Comparison of ENCODE assay signal across 27 mouse cellular contexts in the genomic region with DNA sequence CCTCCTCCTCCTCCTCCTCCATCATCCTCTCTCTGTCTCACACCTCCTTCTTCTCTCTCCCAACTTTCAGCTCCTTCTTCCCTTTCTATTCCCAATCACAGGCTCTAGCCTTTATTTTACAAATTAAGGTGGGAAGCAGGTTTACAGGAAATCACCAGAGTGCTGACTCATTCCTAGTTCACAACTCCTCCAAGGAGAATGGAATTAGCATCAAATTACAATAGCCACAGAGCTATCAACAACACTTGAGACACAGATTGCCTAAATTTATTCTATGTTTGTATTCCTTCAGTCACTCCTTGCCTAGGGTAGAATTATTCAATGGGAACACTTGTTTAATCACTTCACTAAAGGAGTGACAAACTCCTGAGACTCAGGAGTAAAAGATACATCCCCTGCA.
"Had no signal": no experiment of that assay in that cellular context is flagged by ENCODE, and none has a peak within 500 bp of the region (broad histone marks: within the 10 kb centered on the region; RNA-seq: fewer than 3 reads in every experiment).

No protein-coding gene starts in this region.

- DNase-seq: gastrocnemius, postnatal 14 days; gastrocnemius, postnatal 36 days; heart, adult 11 months; heart, adult 2 months; heart, postnatal 14 days; heart, postnatal 36 days; kidney, adult 11 months; kidney, adult 2 months; kidney, adult 9 months; kidney, postnatal 14 days; kidney, postnatal 36 days; layer of hippocampus, adult 9-11 months; layer of hippocampus, postnatal 36 days; left cerebral cortex, postnatal 4 days had no signal

- H3K4me2 ChIP-seq: heart, embryonic 11.5 days; heart, embryonic 13.5 days; heart, embryonic 15.5 days; hindbrain, embryonic 13.5 days; hindbrain, embryonic 15.5 days; kidney, embryonic 15.5 days; limb, embryonic 13.5 days; limb, embryonic 15.5 days; liver, embryonic 12.5 days had no signal

- ATAC-seq: hindbrain, postnatal 0 days; intestine, embryonic 16.5 days; liver, embryonic 12.5 days had no signal

- H3K4me1 ChIP-seq: heart, embryonic 13.5 days; heart, embryonic 15.5 days; hindbrain, embryonic 13.5 days; hindbrain, embryonic 15.5 days; kidney, embryonic 15.5 days; limb, embryonic 13.5 days; limb, embryonic 15.5 days; liver, embryonic 12.5 days had no signal

- H3K27me3 ChIP-seq: heart, embryonic 13.5 days; heart, embryonic 15.5 days; hindbrain, embryonic 13.5 days; hindbrain, embryonic 15.5 days; kidney, embryonic 15.5 days; limb, embryonic 13.5 days; limb, embryonic 15.5 days; liver, embryonic 12.5 days had no signal

- H3K4me3 ChIP-seq: heart, adult 2 months; heart, embryonic 13.5 days; heart, embryonic 15.5 days; hindbrain, embryonic 13.5 days; hindbrain, embryonic 15.5 days; kidney, embryonic 15.5 days; limb, embryonic 13.5 days; limb, embryonic 15.5 days; liver, embryonic 12.5 days had no signal

- H3K9me3 ChIP-seq: kidney, embryonic 15.5 days; liver, embryonic 12.5 days had no signal

- H3K36me3 ChIP-seq: heart, embryonic 13.5 days; heart, embryonic 15.5 days; hindbrain, embryonic 13.5 days; hindbrain, embryonic 15.5 days; kidney, embryonic 15.5 days; limb, embryonic 13.5 days; limb, embryonic 15.5 days; liver, embryonic 12.5 days had no signal

- H3K9ac ChIP-seq: heart, embryonic 13.5 days; heart, embryonic 15.5 days; hindbrain, embryonic 13.5 days; hindbrain, embryonic 15.5 days; kidney, embryonic 15.5 days; limb, embryonic 13.5 days; limb, embryonic 15.5 days; liver, embryonic 12.5 days; liver, embryonic 14.5 days had no signal

- H3K27ac ChIP-seq: heart, adult 2 months; heart, embryonic 13.5 days; heart, embryonic 15.5 days; hindbrain, embryonic 13.5 days; hindbrain, embryonic 15.5 days; hindbrain, postnatal 0 days; kidney, embryonic 15.5 days; kidney, postnatal 0 days; limb, embryonic 13.5 days; limb, embryonic 15.5 days; liver, embryonic 12.5 days; liver, embryonic 14.5 days had no signal
